Mouse (Mus musculus): ENCODE results near the gene Txndc12.

Gene Txndc12

DNA sequence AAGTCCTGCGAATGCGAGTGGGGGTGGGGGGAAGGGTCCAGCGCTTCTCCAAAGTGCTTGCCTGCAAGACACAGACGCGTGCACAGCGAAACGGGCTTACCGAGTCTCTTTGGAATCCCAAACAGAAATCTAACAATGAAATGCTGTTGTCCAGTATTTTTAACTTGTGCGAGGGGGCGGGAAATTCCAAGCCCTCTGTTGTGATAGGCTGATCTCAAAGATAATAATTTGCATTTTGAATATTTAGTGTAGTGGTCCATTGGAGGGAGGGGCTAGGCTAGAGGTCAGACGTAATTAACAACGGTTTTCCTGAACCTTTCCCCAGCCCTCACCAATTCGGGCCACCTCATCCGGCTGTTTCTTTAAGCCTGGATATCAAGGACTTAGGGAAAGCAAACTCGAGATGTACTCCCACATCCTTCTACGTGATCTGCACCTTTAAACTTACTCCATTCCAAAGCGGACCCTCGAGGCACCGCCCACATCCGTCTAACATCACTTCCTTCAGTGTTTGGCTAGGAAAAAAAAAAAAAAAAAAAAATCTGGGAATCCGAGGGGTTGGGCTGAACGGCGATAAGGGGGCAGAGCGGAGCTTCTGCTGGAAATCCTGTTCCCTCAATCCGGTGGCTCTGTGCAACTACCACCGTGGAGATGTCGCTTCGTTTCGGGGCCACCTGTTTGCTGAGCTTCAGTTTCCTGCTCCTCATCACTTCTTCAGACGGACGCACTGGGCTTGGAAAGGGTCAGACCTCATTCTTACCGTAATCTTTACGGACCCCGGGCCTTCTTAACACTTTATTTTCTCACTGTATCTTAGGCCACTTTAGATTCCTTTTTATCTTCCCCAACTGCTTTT is at the start of gene Txndc12:
Txndc12 (plus strand) TSS at position 487 of the 856 bp plus-strand sequence.
- peak; percentile 85 to 86 for DNase-seq

DNA sequence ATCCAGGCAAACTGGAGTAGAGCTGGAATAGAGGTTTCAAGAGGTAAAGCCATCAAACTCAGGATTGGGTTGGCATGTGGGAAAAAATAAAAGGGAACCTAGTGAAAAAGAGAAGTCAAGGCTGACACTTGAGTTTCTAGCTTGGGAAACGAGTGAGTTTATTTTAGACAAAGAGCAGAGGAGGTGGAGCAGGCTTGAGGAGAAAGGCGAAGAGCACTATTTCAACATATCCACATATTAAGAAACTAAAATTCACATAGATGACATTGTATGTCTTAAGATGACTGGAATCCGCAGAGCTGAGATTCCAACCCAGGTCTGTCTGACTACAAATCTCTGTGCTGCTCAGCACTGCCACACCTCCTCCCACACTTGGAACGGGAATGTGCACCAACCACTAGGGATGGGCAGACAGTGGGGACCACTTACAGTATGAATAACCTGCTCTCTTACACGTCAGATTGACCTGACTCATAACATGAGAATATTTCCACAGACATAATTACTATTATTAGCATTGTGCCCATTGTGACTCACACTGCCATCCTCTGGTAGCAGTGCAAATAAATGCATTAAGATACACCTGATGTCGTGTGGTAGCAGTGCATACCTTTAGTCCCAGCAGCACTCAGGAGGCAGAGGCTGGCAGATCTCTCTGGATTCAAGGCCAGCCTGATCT is 45.0 kb upstream of the Txndc12 start:
- no peak for DNase-seq

DNA sequence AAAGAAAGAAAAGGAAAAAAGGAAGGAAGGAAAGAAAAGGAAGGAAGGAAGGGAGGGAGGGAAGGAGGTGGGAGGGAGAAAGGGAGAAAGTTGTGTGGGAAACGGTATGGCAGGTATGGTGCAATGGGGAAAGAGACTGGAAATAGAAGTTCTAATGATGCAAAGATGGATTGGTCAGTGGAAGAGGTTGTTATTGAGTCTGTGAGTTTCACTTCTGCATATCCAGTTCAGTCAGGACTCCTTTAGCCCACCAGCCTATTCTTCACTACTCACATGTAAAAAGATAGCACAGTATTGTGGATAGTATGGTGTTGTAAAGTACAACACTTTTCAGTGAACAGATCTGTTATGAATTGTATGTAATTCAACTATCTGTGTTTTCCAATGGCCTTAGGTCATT is 43.9 kb upstream of the Txndc12 start:
- DNase-seq, result no peak

DNA sequence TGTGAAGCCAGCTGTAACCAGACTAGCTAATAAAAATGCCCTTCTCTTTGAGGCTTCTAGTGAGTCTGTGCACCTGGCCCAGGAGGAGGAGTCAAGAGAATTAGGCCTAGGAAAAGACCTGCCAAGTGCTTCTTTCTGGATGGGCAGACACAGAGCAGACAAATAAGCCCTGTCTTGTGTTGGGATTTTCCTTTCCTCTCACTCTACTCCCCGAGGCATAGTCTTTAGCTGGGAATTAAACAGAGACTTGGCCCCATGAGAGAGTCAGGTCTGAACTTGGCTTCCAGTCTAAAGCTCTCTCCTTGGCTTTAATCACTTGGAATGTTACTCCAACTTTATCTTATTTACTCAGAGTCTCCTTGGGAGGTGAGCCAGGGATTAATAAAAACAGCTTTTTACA is 40.5 kb upstream of the Txndc12 start:
- DNase-seq, result no peak

DNA sequence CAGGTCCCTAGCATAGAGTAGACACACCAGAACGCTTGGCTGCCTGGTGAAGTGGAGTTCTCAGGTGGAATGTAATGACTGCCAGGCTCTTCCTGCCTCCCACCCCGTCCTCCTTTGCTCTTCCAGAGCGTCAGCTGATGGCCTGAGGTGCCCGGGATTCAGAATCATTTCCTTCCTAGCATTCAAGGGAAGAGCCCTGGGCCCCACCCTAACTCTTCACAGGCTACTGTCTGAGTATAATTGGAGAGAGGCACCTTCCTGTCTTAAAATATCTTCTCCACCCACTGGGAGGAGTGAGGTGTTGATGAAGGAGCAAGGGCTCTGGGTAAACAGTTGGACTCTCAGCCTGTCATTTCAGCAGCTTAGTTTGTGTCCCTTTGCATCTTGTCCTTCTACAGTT is 37.7 kb upstream of the Txndc12 start:
- no peak for DNase-seq

DNA sequence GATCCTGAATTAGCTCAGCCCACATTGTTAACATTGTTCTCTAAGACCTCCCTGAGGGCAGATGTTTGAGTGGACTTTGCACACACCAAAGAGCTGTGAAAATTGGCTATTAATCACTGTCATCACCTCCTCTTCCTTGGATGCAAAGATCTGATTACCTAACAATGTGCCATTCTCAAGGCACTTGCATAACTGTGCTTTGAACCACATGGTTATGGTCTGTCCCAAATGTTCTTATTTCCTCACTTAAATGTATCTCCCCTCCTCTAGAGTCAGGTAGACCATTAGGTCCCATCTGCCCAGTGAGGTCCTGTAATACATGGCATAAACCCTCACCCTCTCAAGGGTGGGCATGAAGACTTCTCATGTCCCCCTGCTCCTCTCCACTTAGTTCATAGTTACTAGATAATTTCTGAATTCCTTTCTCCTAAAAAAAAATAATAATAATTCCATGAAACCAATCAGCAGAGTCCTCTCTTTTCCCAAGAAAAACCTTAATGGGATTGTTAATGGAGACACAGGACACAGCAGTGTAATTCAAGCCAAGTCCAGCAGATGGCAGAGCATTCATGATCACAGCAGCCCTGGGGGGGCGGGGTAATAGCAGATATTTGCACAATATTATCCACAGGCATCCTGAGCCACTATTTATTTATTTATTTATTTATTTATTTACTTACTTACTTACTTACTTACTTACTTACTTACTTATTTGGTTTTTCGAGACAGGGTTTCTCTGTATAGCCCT is 36.1 kb upstream of the Txndc12 start:
- peak; percentile 82 to 88 for DNase-seq

DNA sequence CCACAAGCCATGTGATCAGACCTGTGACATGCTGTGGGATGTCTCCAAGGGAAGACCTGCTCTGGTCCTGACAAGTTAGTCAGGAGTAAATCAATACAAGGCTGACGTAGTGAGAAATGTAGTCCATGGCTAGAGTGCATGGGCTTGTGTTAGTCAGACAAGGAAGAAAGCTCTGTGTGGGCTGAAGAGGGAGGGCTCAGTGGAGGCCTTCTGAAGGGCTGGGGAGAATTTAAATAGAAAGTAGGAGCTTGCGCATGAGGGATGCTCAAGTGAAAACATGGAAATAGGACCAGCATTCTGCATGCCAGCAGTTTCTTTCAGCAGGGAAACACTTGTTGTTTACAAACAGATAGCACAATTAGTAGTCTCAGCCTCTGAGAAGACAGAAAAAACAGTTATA is 30.9 kb upstream of the Txndc12 start:
- DNase-seq, result no peak

DNA sequence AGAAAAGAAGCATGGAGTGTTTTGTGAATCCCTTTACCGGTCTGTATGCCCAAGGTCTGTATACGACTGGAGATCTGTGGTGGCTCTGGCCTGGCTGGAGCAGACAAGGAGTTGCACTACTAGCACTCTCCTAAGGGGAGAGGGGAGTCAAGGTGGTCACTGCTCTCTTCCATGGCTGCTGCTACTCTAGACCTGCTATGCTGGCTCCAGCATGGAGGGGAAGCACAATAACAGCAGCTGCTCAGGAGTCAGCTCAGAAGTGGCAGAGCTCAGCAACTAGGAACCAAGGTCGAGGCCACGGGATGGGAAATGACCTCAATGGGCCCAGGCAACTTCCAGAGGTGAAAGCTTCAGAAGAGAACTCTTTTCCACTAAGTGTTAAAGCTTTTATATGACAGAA is 23.3 kb upstream of the Txndc12 start:
- no peak for DNase-seq

DNA sequence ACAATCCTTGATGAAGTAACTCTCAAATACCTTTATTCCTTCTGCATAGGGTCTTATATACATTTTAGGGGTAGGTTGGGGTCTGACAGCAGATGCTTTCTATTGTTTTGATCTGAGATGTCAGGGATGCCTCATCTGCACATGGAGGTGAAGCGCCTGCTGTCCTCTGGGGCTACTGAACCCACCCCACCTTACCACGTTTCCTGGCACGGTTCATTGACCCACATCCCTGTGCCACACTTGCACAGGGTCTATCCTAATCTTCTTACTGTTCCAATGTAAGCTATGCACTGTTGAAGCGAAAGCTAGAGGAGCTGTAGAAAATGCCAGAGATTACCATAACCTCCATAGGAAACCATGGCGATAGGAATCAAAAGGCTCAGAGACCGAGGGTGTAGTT is 22.9 kb upstream of the Txndc12 start:
- no peak for DNase-seq

DNA sequence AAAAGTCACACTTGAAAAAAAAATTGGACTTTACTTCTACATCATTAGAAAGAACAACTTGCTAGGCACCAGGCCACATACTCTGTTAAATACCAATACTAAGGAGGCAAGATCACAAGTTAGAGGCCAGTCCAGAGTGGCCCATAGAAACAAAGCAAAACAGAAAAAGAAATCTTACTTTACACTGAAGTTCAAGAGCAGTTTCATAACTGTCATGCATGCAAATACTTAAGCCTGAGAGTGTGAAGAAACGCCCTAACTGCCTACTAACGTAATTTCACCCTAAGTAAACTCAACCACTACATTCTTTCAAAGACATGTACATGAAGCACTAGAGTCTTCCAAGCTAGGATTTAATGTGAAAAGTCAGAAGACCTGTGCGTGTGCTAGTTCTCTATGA is 8.7 kb upstream of the Txndc12 start:
- DNase-seq, result no peak

DNA sequence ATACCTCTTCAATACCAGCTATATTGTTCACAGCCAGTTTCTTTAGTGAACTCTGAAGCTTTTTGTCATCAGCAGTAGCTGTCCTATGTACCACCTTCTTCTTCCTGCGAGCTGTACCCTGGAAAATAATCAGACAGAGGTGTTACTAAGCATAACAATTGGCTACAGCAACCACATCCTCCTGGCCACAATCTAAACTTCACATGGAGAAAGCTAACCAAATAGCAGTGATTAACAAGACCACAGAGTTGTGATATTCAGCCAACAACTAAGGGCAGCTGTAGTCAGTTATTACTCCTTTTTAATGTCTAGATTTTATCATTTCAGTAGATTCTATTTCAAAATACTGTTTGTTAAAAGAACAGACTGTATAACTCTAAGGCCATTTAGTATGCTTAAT is 8.3 kb upstream of the Txndc12 start:
- no peak for DNase-seq

DNA sequence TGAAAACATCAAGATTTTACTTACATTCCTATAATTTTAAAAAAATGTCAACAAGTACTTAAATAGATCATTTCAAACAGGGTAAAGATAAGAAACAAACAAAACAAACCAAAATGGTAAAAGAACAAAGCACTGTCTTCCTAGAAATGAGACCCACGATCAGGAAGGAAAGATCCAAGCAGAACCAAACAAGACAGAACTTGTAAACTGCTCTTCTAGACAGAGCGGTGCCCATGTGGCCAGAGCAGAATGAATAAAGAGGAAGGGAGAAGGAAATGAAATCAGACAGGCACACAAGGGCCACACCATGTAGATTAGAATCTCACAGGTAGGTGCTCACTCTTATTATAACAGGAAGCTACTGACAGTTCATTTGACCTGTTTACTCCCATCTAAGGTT is 7.8 kb upstream of the Txndc12 start:
- no peak for DNase-seq

DNA sequence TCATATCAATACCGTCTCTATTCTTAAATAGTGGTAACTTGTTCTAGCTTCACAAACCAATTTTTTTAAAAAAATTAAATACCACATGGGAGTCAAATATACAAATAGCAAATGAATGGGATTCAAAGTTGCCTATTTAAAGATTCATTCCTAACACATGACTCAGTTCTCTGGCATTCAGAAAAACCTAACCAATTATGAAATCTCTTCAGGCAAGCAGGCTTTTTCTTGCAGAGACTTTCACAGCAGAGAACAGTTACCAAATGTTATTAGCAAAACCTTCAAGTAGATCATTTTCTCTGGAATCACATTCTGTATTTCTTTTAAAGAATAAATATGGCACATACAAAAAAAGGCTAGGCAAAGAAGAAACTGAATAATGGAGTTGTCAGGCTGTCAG is 3.7 kb upstream of the Txndc12 start:
- no peak for DNase-seq

DNA sequence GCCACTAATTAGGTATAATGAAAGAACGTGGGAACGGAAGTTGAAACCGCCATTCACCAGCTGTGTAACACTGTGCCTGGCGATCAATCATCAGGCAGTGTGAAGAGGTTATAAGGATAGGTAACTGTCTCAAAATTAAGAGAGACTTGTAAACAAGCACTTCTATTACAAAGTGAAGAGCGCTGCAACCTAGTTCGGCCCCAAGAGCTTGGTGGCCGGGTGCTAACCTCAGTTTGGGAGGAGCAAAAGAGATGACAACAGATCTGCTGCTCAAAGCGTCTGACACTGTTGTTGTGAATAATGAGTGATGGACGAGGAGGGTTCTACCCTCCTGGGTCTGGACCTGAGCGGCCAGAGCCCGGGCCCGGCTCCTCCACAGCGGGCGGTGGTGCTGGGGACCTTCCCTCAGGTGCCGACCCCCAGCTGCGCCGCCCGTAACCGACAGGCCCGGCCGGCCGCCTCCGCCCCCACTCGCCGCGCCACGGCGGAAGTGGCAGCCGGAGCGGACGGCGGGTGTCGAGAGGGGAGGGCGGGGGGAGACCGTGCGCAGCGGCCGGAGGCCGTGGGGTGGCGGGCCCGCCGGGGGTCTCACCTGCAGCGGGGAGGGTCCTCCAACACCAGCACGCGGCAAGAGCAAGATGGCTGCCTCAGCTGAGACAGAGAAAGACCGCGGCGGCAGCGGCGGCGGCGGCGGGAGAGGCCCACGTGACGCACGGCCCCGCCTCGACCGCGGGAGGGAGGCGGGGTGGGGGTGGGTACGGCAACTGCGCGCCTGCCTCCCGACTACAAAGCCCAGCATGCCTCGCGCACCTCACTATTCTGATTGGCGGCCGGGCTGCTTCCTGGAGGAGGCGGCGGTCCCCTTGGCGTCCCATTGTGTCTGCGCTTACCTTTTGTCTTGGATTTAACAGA is 1.2 kb upstream of the Txndc12 start, which contains the start of gene Btf3l4:
Btf3l4 (minus strand) TSS at position 699 of the 912 bp plus-strand sequence.
- peak; percentile 93 for DNase-seq

DNA sequence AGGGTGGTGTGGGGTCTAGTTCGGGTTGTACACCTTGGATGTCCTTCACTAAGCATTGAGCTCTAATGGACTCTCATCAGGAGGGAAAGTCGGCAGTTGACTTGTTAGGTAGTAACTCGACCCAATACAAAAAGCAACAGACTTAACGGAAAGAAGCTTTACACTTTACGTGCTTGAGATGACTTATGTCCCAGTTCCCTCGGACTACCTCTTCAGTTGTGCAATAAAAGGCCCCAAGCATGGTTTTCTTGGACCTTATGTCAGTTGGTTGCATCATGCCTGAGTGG is 630 bp upstream of the Txndc12 start:
- no peak for DNase-seq

DNA sequence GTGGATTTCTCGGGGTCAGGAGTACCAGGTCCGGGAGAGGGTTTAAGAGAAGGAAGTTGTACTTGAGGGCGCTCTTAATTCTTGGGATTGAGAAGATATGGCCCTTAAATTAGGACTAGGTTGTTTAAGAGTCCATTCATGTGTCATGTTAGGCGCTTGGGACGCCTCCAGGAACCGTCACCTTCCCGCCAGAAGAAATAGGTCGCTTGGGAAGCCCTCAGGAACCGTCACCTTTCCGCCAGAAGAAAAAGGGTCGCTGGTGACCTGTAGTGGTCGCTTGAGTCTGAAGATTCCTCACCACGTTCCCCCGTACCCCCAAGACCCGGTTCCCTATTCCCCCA is 540 bp downstream of the Txndc12 start:
- peak; percentile 34 to 47 for DNase-seq

DNA sequence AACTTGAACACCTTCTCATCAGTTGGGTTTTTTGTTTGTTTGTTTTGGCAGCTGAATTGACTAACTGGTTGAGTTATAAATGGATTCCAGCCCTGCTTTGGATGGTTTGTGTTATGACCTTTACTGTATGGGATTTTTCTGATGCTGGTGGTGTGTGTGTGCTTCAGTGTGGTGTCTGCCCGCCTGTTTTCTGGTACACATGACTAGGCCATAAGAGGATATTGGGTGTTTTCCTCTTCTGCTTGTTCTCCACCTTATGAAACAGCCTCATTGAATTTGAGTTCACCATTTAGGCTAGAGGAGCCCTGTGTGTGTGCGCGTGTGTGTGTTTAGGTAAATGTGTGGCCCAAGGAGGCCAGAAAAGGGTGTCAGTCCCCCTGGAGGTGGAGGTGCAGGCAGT is 1.1 kb downstream of the Txndc12 start:
- no peak for DNase-seq

DNA sequence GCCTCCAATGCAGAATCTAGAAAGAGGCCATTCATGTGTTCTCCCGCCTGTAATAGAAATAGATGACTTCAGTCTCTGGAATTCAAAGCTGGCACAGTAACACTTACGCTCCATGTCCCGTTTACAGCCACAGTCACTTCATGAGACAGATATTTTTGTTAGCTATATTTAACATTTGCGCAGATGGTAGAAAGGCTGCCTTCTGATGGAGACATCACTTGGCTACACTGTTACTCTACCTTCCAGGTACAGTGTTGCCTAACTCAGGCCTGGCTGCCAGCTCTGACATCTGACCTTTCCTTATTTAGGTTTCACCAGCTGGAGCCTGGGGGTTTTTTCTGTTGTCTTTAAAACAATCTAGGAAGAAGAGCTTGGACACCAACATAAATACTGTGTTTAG is 3.6 kb downstream of the Txndc12 start:
- DNase-seq, result no peak

DNA sequence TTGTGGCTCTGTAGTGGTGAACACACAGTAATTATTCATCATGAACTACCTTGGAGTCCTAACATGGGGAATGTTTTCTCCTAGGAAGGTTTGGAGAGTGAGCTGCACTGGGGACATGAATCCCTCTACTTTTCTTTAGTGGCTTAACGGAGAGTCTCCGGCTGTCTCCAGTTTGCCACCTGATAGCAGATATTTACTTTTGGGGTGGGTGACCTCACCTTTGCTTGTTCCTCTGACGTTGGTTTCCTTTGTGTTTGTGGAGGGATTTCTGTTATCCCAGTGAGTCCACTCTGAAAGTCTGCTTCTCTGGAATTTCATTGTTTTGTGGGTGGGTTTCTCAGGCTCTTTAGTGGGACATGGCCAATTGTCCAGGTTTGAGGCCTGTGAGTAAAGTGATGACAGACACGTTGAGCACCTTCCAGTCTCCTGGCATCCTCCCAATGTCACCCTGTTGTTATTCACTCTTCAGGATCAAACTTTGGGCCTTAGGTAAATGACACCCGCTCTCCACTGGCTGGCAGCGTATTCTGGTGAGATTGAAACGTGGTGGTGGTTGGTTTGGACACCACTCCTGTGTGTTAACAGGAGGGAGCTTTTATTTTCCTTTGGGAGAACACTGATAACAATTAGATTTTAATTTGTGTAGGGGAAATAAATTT is 7.6 kb downstream of the Txndc12 start:
- peak in 1 of 2 experiments; percentile 10 for DNase-seq

DNA sequence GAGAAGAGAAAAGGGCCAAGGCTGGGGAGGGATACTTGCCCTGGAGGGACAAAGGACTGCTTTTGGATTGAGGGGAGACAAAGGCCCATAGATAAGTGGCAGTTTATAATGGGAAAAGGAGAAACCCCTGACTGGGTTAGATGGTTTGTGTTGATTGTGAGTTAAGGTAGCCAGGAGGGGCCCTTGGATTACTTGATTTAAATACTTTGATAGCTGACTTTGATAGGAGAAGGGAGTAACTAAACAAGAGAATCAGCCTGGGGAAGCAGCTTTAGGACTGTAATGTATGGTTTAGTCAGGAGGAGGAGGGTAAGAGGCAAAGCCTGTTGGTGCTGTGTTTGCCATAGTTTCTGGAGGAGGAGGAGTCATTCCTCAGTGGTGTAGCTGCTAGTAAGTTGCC is 8.9 kb downstream of the Txndc12 start:
- DNase-seq, result no peak

DNA sequence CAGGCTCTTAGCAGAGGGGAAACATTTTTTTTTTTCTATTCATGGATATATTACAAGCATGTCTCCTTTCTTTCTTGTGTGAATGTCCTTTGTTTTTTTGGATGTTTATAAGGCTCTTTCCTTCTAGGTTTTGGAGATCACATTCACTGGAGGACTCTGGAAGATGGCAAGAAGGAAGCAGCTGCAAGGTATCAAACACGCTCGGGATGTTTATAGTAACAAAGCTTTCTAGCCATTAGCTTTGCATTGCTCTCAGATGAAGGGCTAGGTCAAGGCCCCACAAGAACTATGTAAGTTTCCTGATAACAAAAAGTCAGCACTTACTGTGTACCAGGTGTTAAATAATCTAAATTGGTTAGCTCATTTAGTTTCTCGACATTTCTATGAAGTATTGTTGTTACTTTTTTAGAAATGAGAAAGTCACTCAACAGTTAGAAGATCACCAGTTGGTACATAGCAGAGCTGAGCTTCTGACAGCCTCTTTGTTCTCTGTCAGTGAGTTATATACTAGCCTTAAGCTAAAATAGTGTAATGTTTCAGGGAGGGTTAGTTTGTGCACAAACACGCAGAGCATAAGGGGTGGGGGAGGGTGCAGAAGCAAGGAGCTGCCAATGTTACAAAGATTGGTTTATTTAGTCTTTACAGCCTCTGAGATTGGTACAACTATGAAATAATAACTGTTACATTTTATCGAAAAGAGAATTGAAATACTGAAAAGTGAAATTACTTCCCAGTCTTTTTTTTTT is 11.6 kb downstream of the Txndc12 start:
- DNase-seq, result no peak

Measured in cerebellum, postnatal 14 days (tissue).